Mouse (Mus musculus) T-cell, adult 2 months (primary cell): ENCODE data around the gene Olfr1102.

Source experiments
- DNase-seq: peaks from one replicate; pipeline ENCODE4 v3.0.0; 2022; ENCODE audit warnings: low spot score

Gene Olfr1102

GRCm38 (mm10) chr2:86998098-86998497 lies at the start of gene Olfr1102:
Olfr1102 (plus strand) TSS chr2:86998398.
- no peak for DNase-seq

GRCm38 (mm10) chr2:86960593-86960992 lies 37.6 kb upstream of the Olfr1102 start, which contains the start of gene Olfr1099:
Olfr1099 (minus strand) TSS chr2:86960693.
- no peak for DNase-seq

GRCm38 (mm10) chr2:86979854-86980253 lies 18.3 kb upstream of the Olfr1102 start, which contains the start of gene Olfr1100:
Olfr1100 (minus strand) TSS chr2:86979954.
- no peak for DNase-seq

GRCm38 (mm10) chr2:86991121-86991520 lies 7.1 kb upstream of the Olfr1102 start, which contains the start of gene Olfr1101:
Olfr1101 (minus strand) TSS chr2:86991221.
- DNase-seq, result no peak

GRCm38 (mm10) chr2:87026980-87027379 lies 28.8 kb downstream of the Olfr1102 start, which contains the start of gene Olfr1104:
Olfr1104 (minus strand) TSS chr2:87027080.
- DNase-seq, result no peak

- DNase-seq, result no peak
Observed at GRCm38 (mm10) chr2:87036431-87036830, 38.2 kb downstream of the Olfr1102 start, which contains the start of gene Olfr1105. Olfr1105 (minus strand) TSS chr2:87036531.

GRCm38 (mm10) chr2:87052173-87052572 lies 54.0 kb downstream of the Olfr1102 start, which contains the start of gene Olfr1106:
Olfr1106 (minus strand) TSS chr2:87052273.
- DNase-seq, result no peak
